Mouse (Mus musculus): ENCODE data around the gene Ptbp1.

Ptbp1 gene

GRCm38 (mm10) chr10:79858416-79859074 lies 4.3 kb downstream of the Ptbp1 start:
- peak in 1 of 2 experiments; percentile 74 for DNase-seq (ENCODE audit: low spot score in 2 of 2)

- DNase-seq (ENCODE audit: low spot score in 2 of 2), result no peak
Measured at GRCm38 (mm10) chr10:79859116-79859515, 4.9 kb downstream of the Ptbp1 start.

GRCm38 (mm10) chr10:79860079-79860911 lies 6.1 kb downstream of the Ptbp1 start:
- no peak for DNase-seq (ENCODE audit: low spot score in 2 of 2)

- no peak for DNase-seq (ENCODE audit: low spot score in 2 of 2)
Measured at GRCm38 (mm10) chr10:79861230-79862048, 7.2 kb downstream of the Ptbp1 start.

GRCm38 (mm10) chr10:79862049-79862788 lies 8.0 kb downstream of the Ptbp1 start:
- DNase-seq (ENCODE audit: low spot score in 2 of 2), result no peak

GRCm38 (mm10) chr10:79862925-79863324 lies 8.7 kb downstream of the Ptbp1 start:
- DNase-seq (ENCODE audit: low spot score in 2 of 2), result no peak

- no peak for DNase-seq (ENCODE audit: low spot score in 2 of 2)
Measured at GRCm38 (mm10) chr10:79864351-79865188, 10.3 kb downstream of the Ptbp1 start.

GRCm38 (mm10) chr10:79865189-79865601 lies 11.0 kb downstream of the Ptbp1 start:
- DNase-seq (ENCODE audit: low spot score in 2 of 2), result no peak

GRCm38 (mm10) chr10:79865801-79866295 lies 11.6 kb downstream of the Ptbp1 start:
- no peak for DNase-seq (ENCODE audit: low spot score in 2 of 2)

GRCm38 (mm10) chr10:79866601-79867000 lies 12.4 kb downstream of the Ptbp1 start:
- no peak for DNase-seq (ENCODE audit: low spot score in 2 of 2)

- DNase-seq (ENCODE audit: low spot score in 2 of 2), result no peak
Measured at GRCm38 (mm10) chr10:79871845-79872244, 17.6 kb downstream of the Ptbp1 start.

- DNase-seq (ENCODE audit: low spot score in 2 of 2), result no peak
Measured at GRCm38 (mm10) chr10:79872862-79873261, 18.6 kb downstream of the Ptbp1 start.

GRCm38 (mm10) chr10:79873313-79873712 lies 19.1 kb downstream of the Ptbp1 start:
- DNase-seq (ENCODE audit: low spot score in 2 of 2), result no peak

- DNase-seq (ENCODE audit: low spot score in 2 of 2), result no peak
Measured at GRCm38 (mm10) chr10:79873715-79874289, 19.6 kb downstream of the Ptbp1 start.

- DNase-seq (ENCODE audit: low spot score in 2 of 2), result no peak
Measured at GRCm38 (mm10) chr10:79874290-79874862, 20.1 kb downstream of the Ptbp1 start, which contains the start of the genes Prtn3 and Plppr3. TSS of gene Prtn3 (plus strand) at chr10:79874476. TSS of gene Plppr3 (minus strand) at chr10:79874634.

GRCm38 (mm10) chr10:79877174-79877573 lies 22.9 kb downstream of the Ptbp1 start:
- no peak for DNase-seq (ENCODE audit: low spot score in 2 of 2)

GRCm38 (mm10) chr10:79877757-79878156 lies 23.5 kb downstream of the Ptbp1 start:
- DNase-seq (ENCODE audit: low spot score in 2 of 2), result no peak

GRCm38 (mm10) chr10:79879527-79879926 lies 25.3 kb downstream of the Ptbp1 start:
- DNase-seq (ENCODE audit: low spot score in 2 of 2), result no peak

GRCm38 (mm10) chr10:79880721-79881120 lies 26.5 kb downstream of the Ptbp1 start:
- DNase-seq (ENCODE audit: low spot score in 2 of 2), result no peak

Data from urinary bladder, postnatal 4 days (tissue).